10 mouse cellular contexts compared by ENCODE assay signal in genomic region chr16:90239128-90239746, GRCm38 (mm10).
"Had no signal": no experiment of that assay in that cellular context is flagged by ENCODE, and none has a peak within 500 bp of the region (broad histone marks: within the 10 kb centered on the region; RNA-seq: fewer than 3 reads in every experiment).

No protein-coding gene starts in this region.

- DNase-seq: kidney, adult 18-20 months; kidney, postnatal 10 days; layer of hippocampus, postnatal 36 days; liver; liver, embryonic 13.5 days; liver, postnatal 0 days; lung, postnatal 36 days; retina, postnatal 1 day; right cerebral cortex, postnatal 14 days; thymus, postnatal 4 days had no signal
